Mouse (Mus musculus) thymus, postnatal 25 days (tissue): Measurements from ENCODE around the gene Gpx8.

ENCODE experiments used
- DNase-seq: peaks from one replicate; pipeline ENCODE4 v3.0.0; 2022

The Gpx8 gene

GRCm38 (mm10) chr13:113046211-113046883 is at the start of gene Gpx8:
Gpx8 (minus strand) TSS chr13:113046410.
- DNase-seq = peak; percentile 44

- no peak for DNase-seq
Measured at GRCm38 (mm10) chr13:113094618-113095017, 48.4 kb upstream of the Gpx8 start.

GRCm38 (mm10) chr13:113090489-113090888 is 44.3 kb upstream of the Gpx8 start:
- DNase-seq = no peak

- no peak for DNase-seq
Measured at GRCm38 (mm10) chr13:113087226-113088017, 41.2 kb upstream of the Gpx8 start.

- DNase-seq = no peak
Measured at GRCm38 (mm10) chr13:113084732-113085131, 38.5 kb upstream of the Gpx8 start.

- no peak for DNase-seq
Measured at GRCm38 (mm10) chr13:113082101-113082500, 35.9 kb upstream of the Gpx8 start.

GRCm38 (mm10) chr13:113079021-113079420 is 32.8 kb upstream of the Gpx8 start:
- DNase-seq = no peak

- DNase-seq = no peak
Measured at GRCm38 (mm10) chr13:113064542-113064941, 18.3 kb upstream of the Gpx8 start.

GRCm38 (mm10) chr13:113061746-113062145 is 15.5 kb upstream of the Gpx8 start:
- no peak for DNase-seq

- no peak for DNase-seq
Measured at GRCm38 (mm10) chr13:113055826-113056225, 9.6 kb upstream of the Gpx8 start.

- DNase-seq = peak; percentile 35
Measured at GRCm38 (mm10) chr13:113054230-113054629, 8.0 kb upstream of the Gpx8 start.

- no peak for DNase-seq
Measured at GRCm38 (mm10) chr13:113047647-113048046, 1.4 kb upstream of the Gpx8 start.

- no peak for DNase-seq
Measured at GRCm38 (mm10) chr13:113047018-113047417, 808 bp upstream of the Gpx8 start.

- DNase-seq = no peak
Measured at GRCm38 (mm10) chr13:113045458-113046110, 626 bp downstream of the Gpx8 start.

GRCm38 (mm10) chr13:113044876-113045275 is 1.3 kb downstream of the Gpx8 start:
- DNase-seq = no peak

- peak; percentile 75 for DNase-seq
Measured at GRCm38 (mm10) chr13:113035852-113036251, 10.4 kb downstream of the Gpx8 start.

- DNase-seq = peak; percentile 85
Measured at GRCm38 (mm10) chr13:113034950-113035421, 11.2 kb downstream of the Gpx8 start, which contains the start of gene Cdc20b. Cdc20b (plus strand) TSS chr13:113035111.

GRCm38 (mm10) chr13:113034271-113034886 is 11.8 kb downstream of the Gpx8 start:
- DNase-seq = no peak

- no peak for DNase-seq
Measured at GRCm38 (mm10) chr13:113032831-113033230, 13.4 kb downstream of the Gpx8 start.

GRCm38 (mm10) chr13:113031792-113032571 is 14.2 kb downstream of the Gpx8 start:
- DNase-seq = peak; percentile 51

- DNase-seq = peak; percentile 26
Measured at GRCm38 (mm10) chr13:113031351-113031750, 14.9 kb downstream of the Gpx8 start.
